Mouse (Mus musculus): Measurements from ENCODE around the gene Bhlhe40. TPM values are rescaled to one million over a fixed set of nuclear protein-coding genes. Genes with fewer than 3 reads are reported as not detected.
A peak's percentile ranks its signal among the peaks of the same experiment; 100 is the strongest.

Gene Bhlhe40
- polyA plus RNA-seq, 1 experiment from 2014 or later = 2.8 TPM

DNA sequence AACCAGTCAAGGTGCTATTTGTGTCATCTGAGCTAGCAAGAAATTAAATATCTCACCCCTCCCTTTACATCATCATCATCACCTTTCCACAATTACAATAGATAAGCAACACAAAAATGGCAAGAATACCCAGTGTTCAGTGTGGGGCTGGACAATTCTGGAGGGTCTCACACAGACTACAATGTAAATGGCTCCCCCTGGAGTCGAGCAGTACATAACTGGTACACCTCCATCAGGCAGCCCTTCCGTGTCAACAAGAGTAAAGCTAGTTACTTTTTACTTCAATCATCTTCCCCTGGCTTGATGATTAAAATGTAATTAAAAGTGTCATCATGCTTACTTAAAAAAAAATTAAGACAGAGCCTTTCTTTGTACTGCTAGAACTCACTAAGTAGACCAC lies 4.6 kb upstream of the Bhlhe40 start:
- H3K4me2 ChIP-seq = no peak overlapping the region
- no peak for ATAC-seq (ENCODE audit: low read depth)
- 55% methylated on average over 2 of the region's 2 CpGs for WGBS
- H3K27ac ChIP-seq (replicated peaks) = no peak overlapping the region
- peaks cover 15% of the 10 kb centered on the region for H3K4me1 ChIP-seq (replicated peaks)
- H3K27me3 ChIP-seq = peaks cover 13% of the 10 kb centered on the region
- no peak overlapping the region for H3K4me3 ChIP-seq
- H3K9ac ChIP-seq = no peak overlapping the region
- no peaks in the 10 kb centered on the region for H3K36me3 ChIP-seq
- no peaks in the 10 kb centered on the region for H3K9me3 ChIP-seq

DNA sequence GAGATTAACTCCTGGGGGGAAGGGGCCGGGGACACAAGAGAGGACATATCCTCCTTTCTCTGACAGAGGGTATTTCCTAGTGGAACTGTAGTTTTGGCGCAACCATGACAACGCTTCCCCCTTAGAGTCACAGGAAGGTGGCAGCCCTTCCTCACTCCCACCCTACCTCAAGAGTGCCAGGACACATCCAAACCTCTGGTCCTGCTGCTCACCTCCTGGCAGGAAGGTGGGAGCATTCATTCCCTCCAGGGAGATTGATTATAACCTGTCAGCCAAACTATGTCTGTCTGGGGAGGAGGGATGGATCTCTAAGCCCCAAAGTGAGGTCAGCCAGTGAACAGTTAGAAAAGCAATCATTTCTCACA lies 2.4 kb upstream of the Bhlhe40 start:
- Histone ChIP-seq H3K36me3 (no peaks in the 10 kb centered on the region), H3K4me2 (peak overlapping the region; percentile 98), H3K4me1 (replicated peaks) (peaks cover 31% of the 10 kb centered on the region), H3K9ac (0 out of 2 replicates have a peak overlapping the region, but pooled peaks have one; percentile 81), H3K9me3 (no peaks in the 10 kb centered on the region), H3K27me3 (peaks cover 28% of the 10 kb centered on the region), H3K27ac (replicated peaks) (peak overlapping the region; percentile 89; the same call in 1 of the 2 replicates), H3K4me3 (no peak overlapping the region)
- 59% methylated on average over 3 of the region's 3 CpGs for WGBS
- ATAC-seq (ENCODE audit: low read depth) = no peak

DNA sequence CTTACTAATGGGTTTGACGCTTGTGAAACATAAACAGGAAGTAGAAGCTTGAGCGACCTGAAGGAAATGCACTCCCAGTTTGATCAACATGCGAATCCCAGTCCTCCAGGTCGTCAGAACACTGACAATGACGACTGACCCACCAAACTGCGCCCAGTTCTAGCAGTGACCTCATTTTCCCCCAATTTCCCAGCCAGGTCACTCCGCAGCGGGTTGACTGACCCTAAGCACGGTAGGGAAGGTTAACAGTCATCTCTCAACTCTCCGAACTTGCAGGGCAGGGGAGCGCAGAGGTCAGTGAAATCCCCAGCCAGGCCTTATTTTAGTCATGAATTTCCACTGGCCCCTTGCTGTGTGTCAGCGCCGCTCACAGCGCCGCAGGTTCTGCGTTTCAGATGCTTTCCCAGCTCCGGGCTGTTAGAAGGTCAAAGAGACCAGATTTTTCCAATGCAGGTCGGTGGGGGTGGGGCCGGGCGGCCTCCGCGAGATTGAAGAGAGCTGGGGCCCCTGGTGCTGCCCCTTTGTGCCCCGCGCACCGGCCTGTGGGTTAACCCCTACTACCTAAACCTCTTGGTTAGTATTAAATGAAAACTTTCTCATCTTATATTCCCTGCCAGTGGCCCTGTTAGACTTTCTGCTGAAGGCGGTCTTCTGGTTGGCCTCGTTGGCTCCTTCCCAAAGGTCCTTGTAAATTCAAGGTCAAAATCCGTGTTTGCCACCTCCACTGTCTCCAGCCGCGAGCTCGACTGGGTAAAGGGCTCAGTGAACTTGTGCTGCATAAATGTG lies 1.8 kb upstream of the Bhlhe40 start:
- H3K9ac ChIP-seq = peak overlapping the region; percentile 81
- no peaks in the 10 kb centered on the region for H3K9me3 ChIP-seq
- H3K27ac ChIP-seq (replicated peaks) = peak overlapping the region; percentile 89
- no peaks in the 10 kb centered on the region for H3K36me3 ChIP-seq
- H3K27me3 ChIP-seq = peaks cover 28% of the 10 kb centered on the region
- H3K4me2 ChIP-seq = peak overlapping the region; percentile 98
- peak overlapping the region; percentile 57 for H3K4me3 ChIP-seq
- WGBS = 2% methylated on average over 31 of the region's 31 CpGs
- peaks cover 33% of the 10 kb centered on the region for H3K4me1 ChIP-seq (replicated peaks)
- peak; percentile 0 for ATAC-seq (ENCODE audit: low read depth)

DNA sequence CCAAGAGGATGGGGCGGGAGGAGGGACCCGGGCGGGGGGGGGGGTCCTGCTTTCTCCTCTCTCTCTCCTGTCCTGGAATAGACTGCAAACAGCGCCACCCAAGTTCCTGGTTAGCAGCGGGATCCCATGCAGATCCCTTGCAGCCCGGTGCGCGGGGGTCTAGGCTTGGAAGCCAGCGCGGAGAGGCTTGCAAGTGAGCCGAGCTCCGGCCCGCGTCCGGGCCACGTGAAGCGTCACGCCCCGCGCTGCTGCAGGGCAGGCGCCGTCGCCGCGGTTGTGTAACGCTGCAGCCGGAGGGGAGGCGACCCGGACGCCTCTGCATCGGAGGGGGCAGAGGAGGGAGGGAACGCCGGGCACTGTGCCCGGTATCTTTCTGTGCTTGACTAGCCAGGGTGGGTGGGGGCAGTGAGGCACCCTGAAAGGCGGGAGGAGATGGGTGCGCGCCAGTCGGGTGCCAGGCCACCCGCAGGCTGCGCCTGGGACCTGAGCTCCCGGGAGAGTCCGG lies 1.2 kb upstream of the Bhlhe40 start:
- H3K4me3 ChIP-seq = peak overlapping the region; percentile 57
- H3K36me3 ChIP-seq = no peaks in the 10 kb centered on the region
- no peaks in the 10 kb centered on the region for H3K9me3 ChIP-seq
- H3K9ac ChIP-seq = peak overlapping the region; percentile 81
- peaks cover 33% of the 10 kb centered on the region for H3K4me1 ChIP-seq (replicated peaks)
- peak overlapping the region; percentile 89 for H3K27ac ChIP-seq (replicated peaks)
- H3K4me2 ChIP-seq = peak overlapping the region; percentile 98
- peak; percentile 88 for ATAC-seq (ENCODE audit: low read depth)
- WGBS = under 1% methylated on average over 42 of the region's 42 CpGs
- peaks cover 28% of the 10 kb centered on the region for H3K27me3 ChIP-seq

DNA sequence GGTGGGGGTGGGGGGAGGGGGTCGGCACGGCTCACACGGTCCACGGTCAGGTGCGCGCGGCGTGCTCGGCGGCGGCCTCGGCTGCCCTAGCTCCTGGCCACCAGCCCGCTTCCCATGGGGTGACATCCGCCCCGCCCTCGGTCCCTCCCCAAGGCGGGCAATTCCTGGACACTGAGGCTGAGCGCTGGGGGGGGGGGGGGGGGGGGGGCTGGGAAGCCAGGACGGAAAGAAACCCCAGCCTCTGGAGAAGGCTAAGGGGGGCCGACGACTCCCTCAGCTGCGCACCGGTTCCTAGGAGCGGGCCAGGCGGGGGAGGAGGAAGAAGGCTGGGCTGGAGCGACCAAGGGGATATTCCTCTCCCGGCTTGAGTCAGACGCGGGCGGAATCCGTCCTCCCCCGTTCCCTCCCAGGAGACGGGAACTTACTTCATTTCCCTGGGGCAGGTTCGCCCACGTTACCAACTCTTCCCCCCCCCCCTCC lies 663 bp upstream of the Bhlhe40 start:
- H3K9me3 ChIP-seq = no peaks in the 10 kb centered on the region
- 2% methylated on average over 27 of the region's 35 CpGs for WGBS
- no peaks in the 10 kb centered on the region for H3K36me3 ChIP-seq
- peaks cover 33% of the 10 kb centered on the region for H3K4me1 ChIP-seq (replicated peaks)
- H3K27me3 ChIP-seq = peaks cover 28% of the 10 kb centered on the region
- H3K4me3 ChIP-seq = peak overlapping the region; percentile 57
- peak overlapping the region; percentile 81 for H3K9ac ChIP-seq
- ATAC-seq (ENCODE audit: low read depth) = peak; percentile 84
- H3K27ac ChIP-seq (replicated peaks) = peak overlapping the region; percentile 89
- H3K4me2 ChIP-seq = peak overlapping the region; percentile 98

DNA sequence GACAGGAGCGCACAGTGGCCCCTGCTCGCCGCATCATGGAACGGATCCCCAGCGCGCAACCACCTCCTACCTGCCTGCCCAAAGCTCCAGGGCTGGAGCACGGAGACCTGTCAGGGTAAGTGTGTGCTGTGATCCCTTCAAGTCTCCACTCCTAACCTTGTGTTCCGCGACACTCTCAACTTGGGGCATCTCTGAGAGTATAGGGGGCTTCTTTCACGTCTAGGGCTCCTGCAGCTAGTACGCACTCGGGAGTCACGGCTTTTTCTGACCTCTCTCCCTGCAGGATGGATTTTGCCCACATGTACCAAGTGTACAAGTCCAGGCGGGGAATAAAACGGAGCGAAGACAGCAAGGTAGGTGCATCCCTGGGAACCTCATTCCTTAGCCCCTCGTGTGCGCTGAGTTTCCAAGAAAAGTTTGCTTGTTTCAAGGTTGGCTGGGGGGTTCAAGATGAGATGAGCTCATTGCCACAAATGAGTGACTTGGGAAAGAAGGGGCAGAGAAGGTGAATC lies 505 bp downstream of the Bhlhe40 start:
- Histone ChIP-seq H3K36me3 (no peaks in the 10 kb centered on the region), H3K9ac (peak overlapping the region; percentile 81), H3K27ac (replicated peaks) (peak overlapping the region; percentile 89), H3K9me3 (no peaks in the 10 kb centered on the region), H3K4me1 (replicated peaks) (peaks cover 33% of the 10 kb centered on the region), H3K27me3 (peaks cover 28% of the 10 kb centered on the region), H3K4me3 (peak overlapping the region; percentile 57), H3K4me2 (peak overlapping the region; percentile 98)
- ATAC-seq (ENCODE audit: low read depth) = no peak
- under 1% methylated on average over 18 of the region's 18 CpGs for WGBS

DNA sequence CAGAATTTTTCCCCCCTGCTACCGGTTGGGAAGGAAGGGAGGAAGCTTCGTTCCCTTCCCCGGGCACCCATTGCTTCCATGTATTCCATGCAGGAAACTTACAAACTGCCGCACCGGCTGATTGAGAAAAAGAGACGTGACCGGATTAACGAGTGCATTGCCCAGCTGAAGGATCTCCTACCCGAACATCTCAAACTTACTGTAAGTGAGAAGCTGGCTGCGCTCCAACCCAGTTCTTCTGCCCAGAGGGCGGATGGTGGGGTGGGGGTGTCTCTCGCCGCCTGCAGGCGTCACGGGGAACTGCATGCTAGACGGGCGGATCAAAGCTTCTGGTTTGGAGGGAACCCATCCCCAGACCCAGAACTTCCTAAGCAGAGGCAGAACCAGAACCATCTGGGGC lies 983 bp downstream of the Bhlhe40 start:
- H3K4me3 ChIP-seq = peak overlapping the region; percentile 57
- peaks cover 28% of the 10 kb centered on the region for H3K27me3 ChIP-seq
- H3K9me3 ChIP-seq = no peaks in the 10 kb centered on the region
- H3K4me1 ChIP-seq (replicated peaks) = peaks cover 33% of the 10 kb centered on the region
- H3K4me2 ChIP-seq = peak overlapping the region; percentile 98
- no peak for ATAC-seq (ENCODE audit: low read depth)
- WGBS = 1% methylated on average over 17 of the region's 17 CpGs
- no peaks in the 10 kb centered on the region for H3K36me3 ChIP-seq
- H3K9ac ChIP-seq = peak overlapping the region; percentile 81
- H3K27ac ChIP-seq (replicated peaks) = peak overlapping the region; percentile 89

DNA sequence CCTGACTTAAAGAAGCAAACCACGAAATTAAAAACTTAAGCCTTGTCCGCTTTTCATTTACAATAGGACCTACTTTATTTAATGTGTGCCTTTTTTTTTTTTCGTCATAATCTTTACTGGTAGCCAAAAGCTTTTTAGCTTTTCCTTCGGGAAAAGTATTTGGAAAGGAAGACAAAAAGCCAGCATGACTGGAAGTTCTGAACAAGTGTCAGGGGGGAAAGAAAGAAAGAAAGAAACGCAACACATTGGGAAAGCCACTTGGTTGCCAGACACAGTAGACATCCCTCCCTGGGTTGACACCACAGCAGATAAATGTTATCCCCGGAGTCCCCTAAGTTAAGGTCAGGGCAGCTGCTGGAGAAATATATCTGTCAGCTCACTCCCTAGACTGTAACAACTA lies 1.5 kb downstream of the Bhlhe40 start:
- Histone ChIP-seq H3K4me3 (peak overlapping the region; percentile 57), H3K9ac (no peak overlapping the region), H3K36me3 (no peaks in the 10 kb centered on the region), H3K4me1 (replicated peaks) (peaks cover 33% of the 10 kb centered on the region), H3K27me3 (peaks cover 28% of the 10 kb centered on the region), H3K9me3 (no peaks in the 10 kb centered on the region), H3K27ac (replicated peaks) (no peak overlapping the region), H3K4me2 (peak overlapping the region; percentile 98)
- WGBS = 55% methylated on average over 6 of the region's 6 CpGs
- no peak for ATAC-seq (ENCODE audit: low read depth)

DNA sequence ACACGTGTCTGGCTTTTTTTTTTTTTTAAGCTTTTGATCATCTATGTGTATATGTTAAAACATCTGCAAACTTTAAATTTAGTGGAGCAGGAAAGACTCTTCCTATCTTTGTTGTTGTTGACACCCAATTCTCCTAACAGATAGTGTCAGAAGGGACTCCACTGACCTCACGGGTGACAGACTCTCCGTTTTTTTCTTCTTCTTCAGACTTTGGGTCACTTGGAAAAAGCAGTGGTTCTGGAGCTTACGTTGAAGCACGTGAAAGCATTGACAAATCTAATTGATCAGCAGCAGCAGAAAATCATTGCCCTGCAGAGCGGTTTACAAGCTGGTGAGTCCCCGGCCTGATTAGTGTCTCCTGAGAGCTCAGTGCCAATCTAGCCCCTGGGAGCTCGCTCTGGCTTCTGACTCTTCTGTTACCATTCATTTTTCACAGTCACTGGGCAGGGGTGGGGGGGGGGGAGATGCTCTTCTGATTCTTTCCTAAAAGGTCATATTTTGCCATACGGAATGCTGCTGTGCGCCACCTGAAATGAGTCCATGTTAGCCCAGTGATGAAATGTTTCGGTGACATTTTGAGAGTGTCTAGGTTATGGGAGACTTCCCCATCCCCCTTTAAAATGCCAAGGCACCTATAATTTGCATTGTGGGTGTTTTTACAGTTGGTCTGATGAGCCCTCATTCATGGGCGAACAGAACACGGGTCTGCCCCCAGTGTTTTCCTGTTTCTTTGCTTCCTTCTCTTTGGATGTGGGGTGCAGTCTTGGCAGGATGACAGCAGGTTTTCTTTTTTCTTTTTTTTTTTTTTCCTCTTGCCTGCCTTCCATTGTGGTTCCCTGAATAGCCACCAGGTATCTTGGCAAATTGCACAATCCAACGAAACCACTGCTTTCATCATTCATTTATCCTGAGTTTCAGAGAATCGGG lies 2.1 kb downstream of the Bhlhe40 start:
- Histone ChIP-seq H3K4me3 (0 out of 2 replicates have a peak overlapping the region, but pooled peaks have one; percentile 57), H3K4me1 (replicated peaks) (peaks cover 36% of the 10 kb centered on the region), H3K36me3 (no peaks in the 10 kb centered on the region), H3K27ac (replicated peaks) (no peak overlapping the region), H3K9ac (0 out of 2 replicates have a peak overlapping the region, but pooled peaks have one; percentile 12), H3K27me3 (peaks cover 26% of the 10 kb centered on the region), H3K4me2 (peak overlapping the region; percentile 98), H3K9me3 (no peaks in the 10 kb centered on the region)
- no peak for ATAC-seq (ENCODE audit: low read depth)
- 61% methylated on average over 15 of the region's 15 CpGs for WGBS

DNA sequence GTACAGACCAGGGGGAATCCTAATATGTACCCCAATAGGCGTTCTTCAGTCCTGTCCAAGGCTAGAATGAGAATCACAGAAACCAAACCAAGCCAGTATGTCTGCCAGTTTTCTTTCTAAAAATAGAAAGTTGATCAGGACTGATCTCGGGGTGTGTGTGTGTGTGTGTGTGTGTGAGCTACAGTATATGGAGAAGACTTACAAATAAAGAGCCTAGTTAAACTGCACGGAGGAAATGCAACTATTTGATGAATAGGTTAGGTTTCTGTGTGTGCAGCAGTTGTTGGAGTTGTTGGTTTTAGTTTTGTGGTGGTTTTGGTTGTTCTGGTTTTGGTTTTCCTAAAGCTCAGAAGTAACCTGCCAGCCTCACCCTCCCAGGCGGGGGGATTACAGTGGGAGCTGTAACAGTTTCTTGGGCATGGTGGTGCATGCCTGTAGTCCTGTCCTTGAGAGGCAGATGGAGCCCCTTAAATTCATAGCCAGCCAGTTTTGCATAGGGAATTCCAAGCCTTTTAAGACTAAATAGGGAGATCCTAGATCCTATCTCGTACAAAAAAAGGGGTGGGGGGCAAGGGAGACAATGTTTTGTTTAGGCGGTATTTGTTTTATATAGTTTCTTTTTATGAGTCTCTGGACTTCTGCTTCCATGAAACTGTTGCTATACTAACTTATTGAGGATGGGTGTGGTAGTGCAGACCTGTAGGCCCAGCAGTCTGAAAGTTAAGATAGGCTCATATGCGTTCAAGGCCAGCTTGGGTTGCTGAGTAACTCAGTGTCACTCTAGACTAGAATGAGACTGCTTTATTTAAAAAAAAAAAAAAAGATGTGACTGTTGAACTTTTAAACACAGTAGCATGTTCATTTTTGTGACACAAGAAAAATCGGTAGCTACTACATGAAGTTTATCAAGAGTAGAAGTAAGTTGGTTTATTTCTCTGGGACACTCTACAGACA lies 3.1 kb downstream of the Bhlhe40 start:
- H3K4me3 ChIP-seq = no peak overlapping the region
- peaks cover 19% of the 10 kb centered on the region; the same call in 1 of the 2 replicates for H3K27me3 ChIP-seq
- H3K9me3 ChIP-seq = no peaks in the 10 kb centered on the region
- no peaks in the 10 kb centered on the region for H3K36me3 ChIP-seq
- H3K27ac ChIP-seq (replicated peaks) = no peak overlapping the region
- ATAC-seq (ENCODE audit: low read depth) = no peak
- WGBS = 88% methylated on average over 8 of the region's 8 CpGs
- H3K4me1 ChIP-seq (replicated peaks) = peaks cover 39% of the 10 kb centered on the region
- H3K4me2 ChIP-seq = peak overlapping the region; percentile 98
- H3K9ac ChIP-seq = no peak overlapping the region

Measured in neural tube, embryonic 13.5 days (tissue).